Mouse (Mus musculus): ENCODE measurements around the gene Olfr854. TPM values are rescaled to one million over a fixed set of nuclear protein-coding genes. Genes with fewer than 3 reads are reported as not detected.

Olfr854 gene
- polyA plus RNA-seq (2012; rRNA removed): not detected in 2 replicates

GRCm38 (mm10) chr9:19567282-19567681 is at the start of gene Olfr854:
Gene Olfr854, minus strand, starts transcription at chr9:19567382.
- no peak for DNase-seq
- H3K27me3 ChIP-seq (replicated peaks; ENCODE audit: control insufficient read depth, insufficient read depth, low read length): no peaks in the 10 kb centered on the region
- H3K27ac ChIP-seq (ENCODE audit: insufficient read depth, low read depth, low read length): no peak within 1 kb of the TSS
- TF ChIP-seq CTCF (conservative IDR thresholded peaks at IDR 0.05; ENCODE audit: insufficient read depth, insufficient read length, low read depth, low read length): no peak
- no peaks in the 10 kb centered on the region for H3K4me1 ChIP-seq (ENCODE audit: control insufficient read depth, insufficient read depth, low read length)
- 62% methylated on average over 1 of the region's 1 CpGs for WGBS
- H3K4me3 ChIP-seq (ENCODE audit: insufficient read depth, low read depth, low read length): no peak within 1 kb of the TSS
- no peaks in the 10 kb centered on the region for H3K36me3 ChIP-seq (ENCODE audit: control insufficient read depth, insufficient read depth, low read length)

- H3K36me3 ChIP-seq (ENCODE audit: control insufficient read depth, insufficient read depth, low read length): no peaks in the 10 kb centered on the region
- no peak within 1 kb of the TSS for H3K27ac ChIP-seq (ENCODE audit: insufficient read depth, low read depth, low read length)
- TF ChIP-seq CTCF (conservative IDR thresholded peaks at IDR 0.05; ENCODE audit: insufficient read depth, insufficient read length, low read depth, low read length) (no peak), POLR2A (IDR thresholded peaks at IDR 0.05; ENCODE audit: low read depth, low read length) (no peak)
- DNase-seq: no peak
- no peaks in the 10 kb centered on the region for H3K27me3 ChIP-seq (replicated peaks; ENCODE audit: control insufficient read depth, insufficient read depth, low read length)
- no peak within 1 kb of the TSS for H3K4me3 ChIP-seq (ENCODE audit: insufficient read depth, low read depth, low read length)
- no peaks in the 10 kb centered on the region for H3K4me1 ChIP-seq (ENCODE audit: control insufficient read depth, insufficient read depth, low read length)
Observed at GRCm38 (mm10) chr9:19582317-19582716, 15.1 kb upstream of the Olfr854 start, which contains the start of gene Olfr855. Gene Olfr855, plus strand, starts transcription at chr9:19582617.

GRCm38 (mm10) chr9:19540976-19541375 is 26.2 kb downstream of the Olfr854 start, which contains the start of gene Olfr853:
Gene Olfr853, minus strand, starts transcription at chr9:19541076.
- 68% methylated on average over 1 of the region's 1 CpGs for WGBS
- no peak within 1 kb of the TSS for H3K27ac ChIP-seq (ENCODE audit: insufficient read depth, low read depth, low read length)
- no peaks in the 10 kb centered on the region for H3K4me1 ChIP-seq (ENCODE audit: control insufficient read depth, insufficient read depth, low read length)
- H3K27me3 ChIP-seq (replicated peaks; ENCODE audit: control insufficient read depth, insufficient read depth, low read length): no peaks in the 10 kb centered on the region
- TF ChIP-seq POLR2A (IDR thresholded peaks at IDR 0.05; ENCODE audit: low read depth, low read length) (no peak), CTCF (conservative IDR thresholded peaks at IDR 0.05; ENCODE audit: insufficient read depth, insufficient read length, low read depth, low read length) (no peak)
- H3K36me3 ChIP-seq (ENCODE audit: control insufficient read depth, insufficient read depth, low read length): no peaks in the 10 kb centered on the region
- H3K4me3 ChIP-seq (ENCODE audit: insufficient read depth, low read depth, low read length): no peak within 1 kb of the TSS
- DNase-seq: no peak

Other genes with a start within 250 kb of the Olfr854 start
- gene Olfr845, start 230.9 kb downstream of the Olfr854 start, polyA plus RNA-seq (2012; rRNA removed): not detected in 2 replicates
- gene Olfr846, start 203.4 kb downstream of the Olfr854 start, polyA plus RNA-seq (2012; rRNA removed): not detected in 2 replicates
- gene Olfr847, start 188.7 kb downstream of the Olfr854 start, polyA plus RNA-seq (2012; rRNA removed): not detected in 2 replicates
- gene Olfr849, start 127.1 kb downstream of the Olfr854 start, polyA plus RNA-seq (2012; rRNA removed): not detected in 2 replicates
- not detected in 2 replicates for gene Olfr850, start 89.1 kb downstream of the Olfr854 start, polyA plus RNA-seq (2012; rRNA removed)
- not detected in 2 replicates for gene Olfr851, start 74.1 kb downstream of the Olfr854 start, polyA plus RNA-seq (2012; rRNA removed)
- gene Olfr853, start 26.3 kb downstream of the Olfr854 start, polyA plus RNA-seq (2012; rRNA removed): not detected in 2 replicates
- not detected in 2 replicates for gene Olfr855, start 15.2 kb upstream of the Olfr854 start, polyA plus RNA-seq (2012; rRNA removed)
- gene Zfp317, start 54.7 kb upstream of the Olfr854 start, polyA plus RNA-seq (2012; rRNA removed): 8.0 and 8.1 TPM in 2 replicates
- not detected in 2 replicates for gene Olfr857, start 142.1 kb upstream of the Olfr854 start, polyA plus RNA-seq (2012; rRNA removed)
- gene Olfr58, start 212.9 kb upstream of the Olfr854 start, polyA plus RNA-seq (2012; rRNA removed): not detected in 2 replicates
- not detected in 2 replicates for gene Olfr859, start 237.5 kb upstream of the Olfr854 start, polyA plus RNA-seq (2012; rRNA removed)